Mouse (Mus musculus): ENCODE measurements around the gene Hoxb1. TPM values are rescaled to one million over a fixed set of nuclear protein-coding genes. Genes with fewer than 3 reads are reported as not detected.

Hoxb1 gene
- polyA plus RNA-seq, 1 experiment: not detected

DNA sequence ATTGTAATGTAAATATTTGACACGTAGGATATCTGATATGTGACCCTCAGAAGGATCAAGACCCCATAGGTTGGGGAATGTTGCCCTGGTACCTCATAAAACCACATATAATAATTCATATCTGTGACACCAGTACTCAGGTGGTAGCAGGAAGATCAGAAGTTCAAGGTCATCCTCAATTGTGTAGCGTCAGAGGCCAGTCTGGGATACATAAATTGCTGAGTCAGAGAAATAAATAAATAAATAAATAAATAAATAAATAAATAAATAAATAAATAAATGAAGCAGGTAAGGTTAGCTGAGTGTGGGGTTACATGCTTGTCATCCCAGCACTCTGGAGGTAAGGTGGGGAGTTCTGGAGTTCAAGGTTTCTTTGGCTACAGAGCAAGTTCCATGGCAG lies 22.1 kb downstream of the Hoxb1 start:
- TF ChIP-seq POLR2A (IDR thresholded peaks at IDR 0.05; ENCODE audit: low read depth, low read length): no peak
- no peak for TF ChIP-seq CTCF (IDR thresholded peaks at IDR 0.05; ENCODE audit: extremely low read depth, insufficient read depth, insufficient read length, insufficient replicate concordance)
- no peak overlapping the region for H3K4me3 ChIP-seq (ENCODE audit: extremely low read depth, insufficient read depth, insufficient read length)
- H3K27me3 ChIP-seq (ENCODE audit: control insufficient read depth, insufficient read depth, low read length): no peaks in the 10 kb centered on the region
- WGBS: 79% methylated on average over 2 of the region's 2 CpGs
- DNase-seq (ENCODE audit: low read depth in 1 of 2, low spot score in 2 of 2): no peak
- no peaks in the 10 kb centered on the region for H3K4me1 ChIP-seq (ENCODE audit: control insufficient read depth, insufficient read depth, insufficient read length)
- H3K27ac ChIP-seq (ENCODE audit: insufficient read depth, low read length): no peak overlapping the region
- no peaks in the 10 kb centered on the region for H3K36me3 ChIP-seq (ENCODE audit: control insufficient read depth, insufficient read depth, low read length)

DNA sequence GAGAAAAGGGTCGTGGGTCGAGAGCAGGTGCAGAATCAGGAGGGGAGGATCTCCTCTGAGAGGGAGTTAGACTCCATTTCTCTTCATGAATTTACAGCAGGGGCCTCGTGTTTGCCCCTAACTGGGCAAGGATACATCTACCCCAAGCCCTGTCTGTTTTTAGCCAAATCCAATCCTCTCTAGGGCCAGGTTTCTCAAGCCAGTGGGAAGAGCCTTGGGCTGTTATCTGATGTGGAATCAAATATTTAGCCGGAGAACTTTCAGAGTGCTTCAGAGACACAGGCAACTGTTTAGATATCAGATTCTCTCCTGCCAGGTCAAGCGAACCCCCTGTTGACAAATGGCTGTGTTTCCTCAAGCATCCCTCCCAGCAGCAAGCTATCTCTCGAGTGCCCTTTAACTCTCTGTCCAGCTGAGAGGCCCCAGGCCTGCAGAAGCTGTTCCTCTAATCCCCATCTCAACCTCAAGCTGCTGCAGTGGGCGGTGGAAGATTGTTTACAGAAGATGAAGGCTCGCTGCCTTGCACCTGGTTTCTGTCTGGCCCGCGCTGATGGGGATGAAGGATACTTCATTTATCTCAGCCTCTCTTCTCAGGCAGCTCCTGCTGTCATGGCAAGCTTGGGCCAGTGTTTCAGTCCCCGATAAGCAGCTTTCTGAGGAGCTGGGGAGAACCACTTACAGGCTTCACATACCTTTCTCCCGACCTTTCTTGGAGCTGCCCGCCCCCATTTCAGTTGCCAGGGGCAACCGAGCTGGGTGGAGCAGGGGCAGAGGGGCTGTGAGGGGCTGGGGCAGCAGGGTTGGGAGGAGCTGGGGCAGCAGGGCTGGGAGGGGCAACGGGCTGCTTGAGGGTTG lies 31.4 kb downstream of the Hoxb1 start:
- TF ChIP-seq POLR2A (IDR thresholded peaks at IDR 0.05; ENCODE audit: low read depth, low read length) (no peak), CTCF (IDR thresholded peaks at IDR 0.05; ENCODE audit: extremely low read depth, insufficient read depth, insufficient read length, insufficient replicate concordance) (no peak)
- no peaks in the 10 kb centered on the region for H3K27me3 ChIP-seq (ENCODE audit: control insufficient read depth, insufficient read depth, low read length)
- no peak overlapping the region for H3K27ac ChIP-seq (ENCODE audit: insufficient read depth, low read length)
- no peak for DNase-seq (ENCODE audit: low read depth in 1 of 2, low spot score in 2 of 2)
- WGBS: 73% methylated on average over 15 of the region's 15 CpGs
- H3K4me1 ChIP-seq (ENCODE audit: control insufficient read depth, insufficient read depth, insufficient read length): no peaks in the 10 kb centered on the region
- H3K4me3 ChIP-seq (ENCODE audit: extremely low read depth, insufficient read depth, insufficient read length): no peak overlapping the region
- no peaks in the 10 kb centered on the region for H3K36me3 ChIP-seq (ENCODE audit: control insufficient read depth, insufficient read depth, low read length)

DNA sequence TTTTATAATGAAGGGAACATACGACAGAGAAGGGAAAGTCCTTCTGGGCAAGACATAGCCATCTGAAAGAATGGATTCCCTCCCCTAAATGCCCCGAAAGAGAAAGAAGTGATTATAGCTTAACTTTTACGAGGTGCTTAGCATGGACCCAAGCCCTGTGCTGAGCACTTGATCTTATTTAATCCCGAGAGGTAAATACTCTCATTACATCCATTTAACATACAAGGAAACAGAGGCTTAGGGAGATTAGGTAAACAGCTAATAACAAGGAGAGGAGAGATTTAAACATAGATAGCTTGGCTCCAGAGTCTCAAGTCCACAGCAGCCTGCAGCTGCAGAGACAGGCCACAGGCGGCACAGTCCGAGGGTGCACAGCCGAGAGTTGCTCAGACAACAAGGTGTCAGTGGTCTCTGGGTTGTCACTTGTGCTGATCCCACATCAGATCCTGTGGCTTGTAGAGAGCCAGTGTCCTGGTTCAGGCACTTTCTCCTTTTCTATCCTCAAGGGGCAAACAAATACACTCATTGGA lies 32.3 kb downstream of the Hoxb1 start:
- DNase-seq (ENCODE audit: low read depth in 1 of 2, low spot score in 2 of 2): no peak
- H3K27ac ChIP-seq (ENCODE audit: insufficient read depth, low read length): no peak overlapping the region
- no peaks in the 10 kb centered on the region for H3K4me1 ChIP-seq (ENCODE audit: control insufficient read depth, insufficient read depth, insufficient read length)
- no peaks in the 10 kb centered on the region for H3K27me3 ChIP-seq (ENCODE audit: control insufficient read depth, insufficient read depth, low read length)
- no peaks in the 10 kb centered on the region for H3K36me3 ChIP-seq (ENCODE audit: control insufficient read depth, insufficient read depth, low read length)
- TF ChIP-seq CTCF (IDR thresholded peaks at IDR 0.05; ENCODE audit: extremely low read depth, insufficient read depth, insufficient read length, insufficient replicate concordance) (no peak), POLR2A (IDR thresholded peaks at IDR 0.05; ENCODE audit: low read depth, low read length) (no peak)
- no peak overlapping the region for H3K4me3 ChIP-seq (ENCODE audit: extremely low read depth, insufficient read depth, insufficient read length)
- WGBS: 80% methylated on average over 7 of the region's 7 CpGs

DNA sequence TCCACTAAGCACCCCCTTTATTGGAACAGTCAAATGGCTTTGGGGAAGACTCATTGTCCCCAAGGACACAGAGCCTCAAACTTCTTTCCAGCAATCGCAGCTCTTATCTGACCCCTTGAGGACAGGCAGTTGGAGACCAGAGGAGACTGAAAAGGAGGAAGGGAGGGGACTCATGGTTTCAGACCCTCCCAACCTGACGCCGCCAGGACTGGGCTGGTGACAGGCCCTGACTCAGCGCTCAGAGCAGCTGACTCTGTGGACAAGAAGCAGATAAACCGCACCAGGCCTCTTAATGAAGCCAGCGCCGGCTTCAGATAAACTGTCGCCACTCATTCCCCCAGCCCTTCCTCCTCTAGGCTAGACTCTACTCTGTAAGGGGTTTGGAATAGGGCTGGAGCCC lies 34.4 kb downstream of the Hoxb1 start:
- H3K27ac ChIP-seq (ENCODE audit: insufficient read depth, low read length): no peak overlapping the region
- H3K36me3 ChIP-seq (ENCODE audit: control insufficient read depth, insufficient read depth, low read length): no peaks in the 10 kb centered on the region
- DNase-seq (ENCODE audit: low read depth in 1 of 2, low spot score in 2 of 2): no peak
- no peak overlapping the region for H3K4me3 ChIP-seq (ENCODE audit: extremely low read depth, insufficient read depth, insufficient read length)
- TF ChIP-seq POLR2A (IDR thresholded peaks at IDR 0.05; ENCODE audit: low read depth, low read length) (no peak), CTCF (IDR thresholded peaks at IDR 0.05; ENCODE audit: extremely low read depth, insufficient read depth, insufficient read length, insufficient replicate concordance) (no peak)
- H3K4me1 ChIP-seq (ENCODE audit: control insufficient read depth, insufficient read depth, insufficient read length): no peaks in the 10 kb centered on the region
- H3K27me3 ChIP-seq (ENCODE audit: control insufficient read depth, insufficient read depth, low read length): no peaks in the 10 kb centered on the region
- 28% methylated on average over 8 of the region's 8 CpGs for WGBS

DNA sequence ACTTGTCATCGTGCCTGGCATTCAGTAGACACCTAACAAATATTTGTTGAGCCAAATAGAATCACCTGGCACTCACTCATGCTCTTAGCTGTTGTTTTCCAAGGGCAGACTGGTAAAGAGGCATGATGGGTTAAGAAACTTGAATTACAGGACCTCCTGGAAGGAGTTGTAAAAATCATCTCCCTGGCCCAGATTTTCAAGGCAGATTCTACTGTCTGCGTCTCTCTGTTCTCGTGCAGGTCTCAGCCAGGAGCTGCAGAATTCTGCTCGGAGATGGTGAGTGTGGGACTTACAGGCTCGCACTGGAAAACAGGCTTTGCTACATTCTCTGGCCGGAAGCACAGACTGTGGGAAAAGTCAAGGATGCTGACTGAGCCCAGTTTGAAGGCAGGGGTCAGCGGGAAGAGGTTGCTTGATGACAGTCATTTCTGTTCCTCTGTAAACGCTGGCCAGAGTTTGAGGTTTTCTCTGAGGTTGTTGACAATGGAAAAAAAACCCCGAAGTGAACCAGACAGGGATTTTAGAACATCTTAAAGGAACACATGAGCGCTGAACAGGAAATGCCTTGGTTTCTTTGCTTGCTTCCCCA lies 38.6 kb downstream of the Hoxb1 start:
- WGBS: 41% methylated on average over 10 of the region's 10 CpGs
- H3K36me3 ChIP-seq (ENCODE audit: control insufficient read depth, insufficient read depth, low read length): no peaks in the 10 kb centered on the region
- DNase-seq (ENCODE audit: low read depth in 1 of 2, low spot score in 2 of 2): no peak
- no peak overlapping the region for H3K4me3 ChIP-seq (ENCODE audit: extremely low read depth, insufficient read depth, insufficient read length)
- no peaks in the 10 kb centered on the region; the same call in 1 of the 2 replicates for H3K27me3 ChIP-seq (ENCODE audit: control insufficient read depth, insufficient read depth, low read length)
- no peak for TF ChIP-seq POLR2A (IDR thresholded peaks at IDR 0.05; ENCODE audit: low read depth, low read length)
- no peak for TF ChIP-seq CTCF (IDR thresholded peaks at IDR 0.05; ENCODE audit: extremely low read depth, insufficient read depth, insufficient read length, insufficient replicate concordance)
- no peaks in the 10 kb centered on the region for H3K4me1 ChIP-seq (ENCODE audit: control insufficient read depth, insufficient read depth, insufficient read length)
- H3K27ac ChIP-seq (ENCODE audit: insufficient read depth, low read length): no peak overlapping the region

DNA sequence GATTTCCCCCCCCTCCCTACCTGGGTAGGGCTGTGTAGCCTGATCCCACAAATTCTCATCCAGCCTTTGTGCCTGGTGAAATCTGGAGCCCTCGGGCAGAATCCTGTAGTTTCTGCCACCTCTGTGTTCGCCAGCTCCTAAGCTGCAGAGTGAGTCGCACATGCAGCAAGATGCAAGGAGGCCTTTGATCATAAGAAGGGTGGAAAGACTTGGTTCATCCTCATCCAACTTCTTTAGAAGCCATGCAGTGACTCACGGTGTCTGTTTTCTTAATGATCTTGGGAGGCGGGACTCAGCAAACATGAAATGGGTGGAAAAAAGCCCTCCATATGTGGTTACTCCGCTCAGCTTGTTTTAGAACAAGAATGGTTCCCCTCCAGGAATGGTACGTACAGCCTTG lies 39.3 kb downstream of the Hoxb1 start:
- WGBS: 79% methylated on average over 7 of the region's 7 CpGs
- H3K27ac ChIP-seq (ENCODE audit: insufficient read depth, low read length): no peak overlapping the region
- H3K4me3 ChIP-seq (ENCODE audit: extremely low read depth, insufficient read depth, insufficient read length): no peak overlapping the region
- H3K27me3 ChIP-seq (ENCODE audit: control insufficient read depth, insufficient read depth, low read length): no peaks in the 10 kb centered on the region; the same call in 1 of the 2 replicates
- no peaks in the 10 kb centered on the region for H3K4me1 ChIP-seq (ENCODE audit: control insufficient read depth, insufficient read depth, insufficient read length)
- no peak for DNase-seq (ENCODE audit: low read depth in 1 of 2, low spot score in 2 of 2)
- no peaks in the 10 kb centered on the region for H3K36me3 ChIP-seq (ENCODE audit: control insufficient read depth, insufficient read depth, low read length)
- TF ChIP-seq POLR2A (IDR thresholded peaks at IDR 0.05; ENCODE audit: low read depth, low read length): no peak
- TF ChIP-seq CTCF (IDR thresholded peaks at IDR 0.05; ENCODE audit: extremely low read depth, insufficient read depth, insufficient read length, insufficient replicate concordance): no peak
